Mouse (Mus musculus): ENCODE measurements at regions not wholly inside any gene's neighbourhood (a gene's known extent, or its start where the extent isn't known, plus 50 kb on each side); places are given as distances from the start of the nearest gene placed in this dataset.
"Not testable (repeated sequence)": the region's sequence is repeated elsewhere in the genome, so short reads cannot be mapped to it uniquely, and the experiment has no call there.

GRCm38 (mm10) chr2:100918122-100918521, 706.4 kb upstream of the Rag2 start:
- Histone ChIP-seq H3K36me3 (no peaks in the 10 kb centered on the region), H3K4me2 (no peak overlapping the region), H3K27ac (no peak overlapping the region), H3K9ac (no peak overlapping the region), H3K4me3 (no peak overlapping the region), H3K4me1 (no peaks in the 10 kb centered on the region), H3K27me3 (no peaks in the 10 kb centered on the region), H3K9me3 (no peaks in the 10 kb centered on the region)
- WGBS, result 41% methylated on average over 3 of the region's 3 CpGs
- no peak for ATAC-seq (ENCODE audit: insufficient number of reproducible peaks, low FRiP score, low TSS enrichment, low read depth)

- no peak overlapping the region for H3K9ac ChIP-seq
- no peak for ATAC-seq (ENCODE audit: insufficient number of reproducible peaks, low FRiP score, low TSS enrichment, low read depth)
Measured at GRCm38 (mm10) chr2:100919537-100920212, 704.8 kb upstream of the Rag2 start.

DNA sequence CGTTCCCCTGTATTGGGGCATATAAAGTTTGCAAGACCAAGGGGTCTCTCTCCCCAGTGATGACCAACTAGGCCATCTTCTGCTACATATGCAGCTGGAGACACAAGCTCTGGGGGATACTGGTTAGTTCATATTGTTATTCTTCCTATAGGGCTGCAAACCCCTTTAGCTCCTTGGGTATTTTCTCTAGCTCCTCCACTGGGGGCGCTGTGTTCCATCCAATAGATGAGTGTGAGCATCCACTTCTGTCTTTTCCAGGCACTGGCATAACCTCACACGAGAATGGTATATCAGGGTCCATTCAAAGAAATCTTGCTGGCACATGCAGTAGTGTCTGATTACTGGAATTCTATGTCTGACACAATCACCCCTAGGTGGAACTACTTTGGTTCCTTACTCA, 675.9 kb upstream of the Rag2 start:
- not testable (repeated sequence) for H3K27me3 ChIP-seq; H3K4me3 ChIP-seq; H3K27ac ChIP-seq; H3K36me3 ChIP-seq; H3K9ac ChIP-seq; H3K4me1 ChIP-seq; H3K9me3 ChIP-seq; ATAC-seq (ENCODE audit: insufficient number of reproducible peaks, low FRiP score, low TSS enrichment, low read depth); H3K4me2 ChIP-seq
- WGBS, result 48% methylated on average over 3 of the region's 3 CpGs

More at GRCm38 (mm10) chr2:100919537-100920212, 704.8 kb upstream of the Rag2 start:
- Histone ChIP-seq H3K27me3 (no peaks in the 10 kb centered on the region), H3K4me2 (no peak overlapping the region), H3K27ac (no peak overlapping the region), H3K4me3 (no peak overlapping the region), H3K9me3 (no peaks in the 10 kb centered on the region), H3K4me1 (no peaks in the 10 kb centered on the region), H3K36me3 (no peaks in the 10 kb centered on the region)
- WGBS, result 63% methylated on average over 1 of the region's 1 CpGs

- Histone ChIP-seq H3K9ac (no peak overlapping the region), H3K4me2 (no peak overlapping the region), H3K27ac (no peak overlapping the region), H3K9me3 (no peaks in the 10 kb centered on the region), H3K4me1 (0 out of 2 replicates have a peak, but pooled peaks cover 2% of the 10 kb centered on the region), H3K36me3 (no peaks in the 10 kb centered on the region), H3K4me3 (no peak overlapping the region), H3K27me3 (no peaks in the 10 kb centered on the region)
- ATAC-seq (ENCODE audit: insufficient number of reproducible peaks, low FRiP score, low TSS enrichment, low read depth), result no peak
- WGBS, result 80% methylated on average over 1 of the region's 1 CpGs
Measured at GRCm38 (mm10) chr2:100959412-100959811, 665.1 kb upstream of the Rag2 start.

- Histone ChIP-seq H3K9ac (no peak overlapping the region), H3K36me3 (no peaks in the 10 kb centered on the region), H3K27me3 (no peaks in the 10 kb centered on the region), H3K9me3 (no peaks in the 10 kb centered on the region), H3K27ac (no peak overlapping the region), H3K4me2 (no peak overlapping the region), H3K4me1 (no peaks in the 10 kb centered on the region), H3K4me3 (no peak overlapping the region)
- WGBS, result 81% methylated on average over 2 of the region's 2 CpGs
- no peak for ATAC-seq (ENCODE audit: insufficient number of reproducible peaks, low FRiP score, low TSS enrichment, low read depth)
Measured at GRCm38 (mm10) chr2:100964584-100964983, 659.9 kb upstream of the Rag2 start.

GRCm38 (mm10) chr2:100977202-100977601, 647.3 kb upstream of the Rag2 start:
- H3K27me3 ChIP-seq, result no peaks in the 10 kb centered on the region
- no peak overlapping the region for H3K9ac ChIP-seq
- H3K4me1 ChIP-seq, result no peaks in the 10 kb centered on the region
- no peaks in the 10 kb centered on the region for H3K36me3 ChIP-seq
- no peak for ATAC-seq (ENCODE audit: insufficient number of reproducible peaks, low FRiP score, low TSS enrichment, low read depth)
- H3K9me3 ChIP-seq, result no peaks in the 10 kb centered on the region
- no peak overlapping the region for H3K4me3 ChIP-seq
- H3K4me2 ChIP-seq, result no peak overlapping the region
- H3K27ac ChIP-seq, result no peak overlapping the region

- no peaks in the 10 kb centered on the region for H3K36me3 ChIP-seq
- H3K4me1 ChIP-seq, result no peaks in the 10 kb centered on the region
- no peak for ATAC-seq (ENCODE audit: insufficient number of reproducible peaks, low FRiP score, low TSS enrichment, low read depth)
- H3K9ac ChIP-seq, result no peak overlapping the region
- no peak overlapping the region for H3K27ac ChIP-seq
- no peak overlapping the region for H3K4me2 ChIP-seq
- WGBS, result 61% methylated on average over 1 of the region's 1 CpGs
- no peaks in the 10 kb centered on the region for H3K9me3 ChIP-seq
- H3K4me3 ChIP-seq, result no peak overlapping the region
- no peaks in the 10 kb centered on the region for H3K27me3 ChIP-seq
Measured at GRCm38 (mm10) chr2:100982362-100982761, 642.2 kb upstream of the Rag2 start.

DNA sequence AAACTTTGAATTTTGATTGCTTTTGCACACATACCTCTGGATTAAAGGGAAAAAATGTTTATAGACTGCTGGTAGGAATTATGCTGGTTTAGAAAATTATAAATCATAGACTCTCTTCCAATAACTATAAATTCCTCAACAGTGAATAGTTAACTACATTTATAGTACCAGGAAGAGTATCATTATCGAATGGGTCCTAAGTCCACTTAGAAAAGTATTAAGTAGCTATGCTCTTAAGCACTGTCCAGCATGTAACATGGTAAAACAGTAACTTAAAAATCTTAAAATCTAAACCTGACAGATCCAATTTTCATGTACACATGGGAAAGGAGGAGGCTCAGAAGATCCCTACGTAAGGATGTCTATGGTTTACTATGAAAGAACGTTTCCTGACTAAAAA, 609.2 kb upstream of the Rag2 start:
- WGBS, result 82% methylated on average over 3 of the region's 3 CpGs
- no peaks in the 10 kb centered on the region for H3K36me3 ChIP-seq
- no peak overlapping the region for H3K9ac ChIP-seq
- H3K4me3 ChIP-seq, result no peak overlapping the region
- no peaks in the 10 kb centered on the region for H3K9me3 ChIP-seq
- H3K4me2 ChIP-seq, result no peak overlapping the region
- no peak for ATAC-seq (ENCODE audit: insufficient number of reproducible peaks, low FRiP score, low TSS enrichment, low read depth)
- H3K4me1 ChIP-seq, result no peaks in the 10 kb centered on the region
- no peaks in the 10 kb centered on the region for H3K27me3 ChIP-seq
- no peak overlapping the region for H3K27ac ChIP-seq

- Histone ChIP-seq H3K9me3 (no peaks in the 10 kb centered on the region), H3K27ac (no peak overlapping the region), H3K4me3 (no peak overlapping the region), H3K4me1 (no peaks in the 10 kb centered on the region), H3K27me3 (no peaks in the 10 kb centered on the region), H3K4me2 (no peak overlapping the region), H3K9ac (no peak overlapping the region), H3K36me3 (no peaks in the 10 kb centered on the region)
- 82% methylated on average over 2 of the region's 2 CpGs for WGBS
- no peak for ATAC-seq (ENCODE audit: insufficient number of reproducible peaks, low FRiP score, low TSS enrichment, low read depth)
Measured at GRCm38 (mm10) chr2:101019384-101019783, 605.1 kb upstream of the Rag2 start.

- Histone ChIP-seq H3K4me1 (no peaks in the 10 kb centered on the region), H3K36me3 (no peaks in the 10 kb centered on the region), H3K27ac (no peak overlapping the region), H3K9ac (no peak overlapping the region), H3K27me3 (no peaks in the 10 kb centered on the region), H3K4me3 (no peak overlapping the region), H3K9me3 (no peaks in the 10 kb centered on the region), H3K4me2 (no peak overlapping the region)
- ATAC-seq (ENCODE audit: insufficient number of reproducible peaks, low FRiP score, low TSS enrichment, low read depth), result no peak
- 56% methylated on average over 2 of the region's 2 CpGs for WGBS
Measured at GRCm38 (mm10) chr2:101021515-101021914, 603.0 kb upstream of the Rag2 start.

- H3K27me3 ChIP-seq, result no peaks in the 10 kb centered on the region
- H3K4me3 ChIP-seq, result no peak overlapping the region
- no peak overlapping the region for H3K27ac ChIP-seq
- H3K4me1 ChIP-seq, result no peaks in the 10 kb centered on the region
- H3K9me3 ChIP-seq, result no peaks in the 10 kb centered on the region
- ATAC-seq (ENCODE audit: insufficient number of reproducible peaks, low FRiP score, low TSS enrichment, low read depth), result no peak
- 69% methylated on average over 3 of the region's 3 CpGs for WGBS
- H3K36me3 ChIP-seq, result no peaks in the 10 kb centered on the region
- no peak overlapping the region for H3K4me2 ChIP-seq
- H3K9ac ChIP-seq, result no peak overlapping the region
Measured at GRCm38 (mm10) chr2:101043050-101043449, 581.5 kb upstream of the Rag2 start.

DNA sequence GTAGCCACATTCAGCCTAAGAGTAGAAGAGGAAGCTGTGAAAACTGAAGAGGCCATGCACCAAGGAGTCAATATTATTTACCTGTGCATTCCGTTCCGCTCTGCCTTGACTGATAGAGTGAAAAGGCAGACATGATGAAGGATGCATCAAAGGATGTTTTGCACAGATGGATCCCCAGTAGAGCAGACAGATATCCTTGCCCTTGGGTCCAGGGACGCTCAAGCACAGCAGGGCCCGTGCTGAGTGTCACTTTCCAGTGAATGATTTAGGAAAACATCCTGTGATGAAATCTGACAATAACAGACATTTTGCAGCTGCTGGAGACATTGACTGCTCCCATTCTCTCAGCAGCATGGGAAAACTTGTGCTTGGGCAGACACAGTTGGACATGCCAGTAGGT, 561.6 kb upstream of the Rag2 start:
- no peaks in the 10 kb centered on the region for H3K36me3 ChIP-seq

DNA sequence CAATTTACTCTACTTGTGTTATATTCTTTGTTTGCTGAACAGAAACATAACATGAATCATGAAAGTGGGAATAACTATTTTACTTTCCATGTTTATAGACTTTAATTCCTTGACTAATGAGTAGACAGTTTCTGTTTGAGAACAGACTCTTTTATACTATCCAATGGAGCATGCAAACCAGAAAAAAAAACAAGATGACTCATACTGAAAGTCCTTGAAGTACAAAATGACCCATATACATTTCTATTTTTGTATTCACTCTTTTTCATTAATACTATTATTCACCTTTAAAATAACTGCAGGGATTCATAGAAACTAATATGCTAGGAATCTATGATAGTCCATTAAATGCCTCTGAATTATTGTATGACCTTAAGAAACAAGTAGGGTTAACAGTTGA, 549.5 kb upstream of the Rag2 start:
- no peaks in the 10 kb centered on the region for H3K9me3 ChIP-seq
- no peak for ATAC-seq (ENCODE audit: insufficient number of reproducible peaks, low FRiP score, low TSS enrichment, low read depth)
- H3K4me1 ChIP-seq, result no peaks in the 10 kb centered on the region
- H3K4me2 ChIP-seq, result no peak overlapping the region
- no peak overlapping the region for H3K9ac ChIP-seq
- no peaks in the 10 kb centered on the region for H3K36me3 ChIP-seq
- no peak overlapping the region for H3K4me3 ChIP-seq
- H3K27me3 ChIP-seq, result no peaks in the 10 kb centered on the region
- no peak overlapping the region for H3K27ac ChIP-seq

More for the DNA sequence above, 561.6 kb upstream of the Rag2 start:
- no peak overlapping the region for H3K27ac ChIP-seq
- H3K4me3 ChIP-seq, result no peak overlapping the region
- WGBS, result 84% methylated on average over 4 of the region's 4 CpGs
- no peaks in the 10 kb centered on the region for H3K4me1 ChIP-seq
- no peak for ATAC-seq (ENCODE audit: insufficient number of reproducible peaks, low FRiP score, low TSS enrichment, low read depth)
- no peaks in the 10 kb centered on the region for H3K27me3 ChIP-seq
- H3K4me2 ChIP-seq, result no peak overlapping the region
- H3K9me3 ChIP-seq, result no peaks in the 10 kb centered on the region
- H3K9ac ChIP-seq, result no peak overlapping the region
